Mouse (Mus musculus): Measurements from ENCODE around the gene Ankrd35. TPM values are rescaled to one million over a fixed set of nuclear protein-coding genes. Genes with fewer than 3 reads are reported as not detected.
"Not testable (repeated sequence)": the region's sequence is repeated elsewhere in the genome, so short reads cannot be mapped to it uniquely, and the experiment has no call there.

Ankrd35 gene
- polyA plus RNA-seq, 1 experiment from 2014 or later, result 1.9 TPM

- Histone ChIP-seq H3K4me2 (replicated peaks) (no peak overlapping the region), H3K9me3 (no peaks in the 10 kb centered on the region), H3K27me3 (no peaks in the 10 kb centered on the region), H3K36me3 (no peaks in the 10 kb centered on the region), H3K9ac (replicated peaks) (no peak overlapping the region), H3K27ac (replicated peaks) (no peak overlapping the region), H3K4me3 (no peak overlapping the region), H3K4me1 (peaks cover 10% of the 10 kb centered on the region)
- ATAC-seq (replicated peaks), result no peak
- WGBS, result 94% methylated on average over 2 of the region's 2 CpGs
Observed at GRCm38 (mm10) chr3:96660901-96661300, 9.0 kb upstream of the Ankrd35 start.

- H3K27ac ChIP-seq (replicated peaks), result peak overlapping the region; percentile 74; the same call in 1 of the 2 replicates
- H3K9me3 ChIP-seq, result no peaks in the 10 kb centered on the region
- H3K27me3 ChIP-seq, result no peaks in the 10 kb centered on the region
- peak; percentile 38; the same call in 1 of the 2 replicates for ATAC-seq (replicated peaks)
- peak overlapping the region; percentile 64 for H3K4me2 ChIP-seq (replicated peaks)
- no peaks in the 10 kb centered on the region for H3K36me3 ChIP-seq
- peak overlapping the region; percentile 40 for H3K4me3 ChIP-seq
- WGBS, result 37% methylated on average over 8 of the region's 8 CpGs
- H3K9ac ChIP-seq (replicated peaks), result peak overlapping the region; percentile 52; the same call in 1 of the 2 replicates
- peaks cover 10% of the 10 kb centered on the region for H3K4me1 ChIP-seq
Observed at GRCm38 (mm10) chr3:96662731-96663316, 7.1 kb upstream of the Ankrd35 start.

- H3K27ac ChIP-seq (replicated peaks), result peak overlapping the region; percentile 74
- peak overlapping the region; percentile 40 for H3K4me3 ChIP-seq
- WGBS, result 6% methylated on average over 15 of the region's 18 CpGs
- H3K9ac ChIP-seq (replicated peaks), result peak overlapping the region; percentile 52
- peak; percentile 84 for ATAC-seq (replicated peaks)
- H3K4me2 ChIP-seq (replicated peaks), result peak overlapping the region; percentile 64
- no peaks in the 10 kb centered on the region for H3K36me3 ChIP-seq
- no peaks in the 10 kb centered on the region for H3K9me3 ChIP-seq
- peaks cover 10% of the 10 kb centered on the region for H3K4me1 ChIP-seq
- no peaks in the 10 kb centered on the region for H3K27me3 ChIP-seq
Observed at GRCm38 (mm10) chr3:96663432-96664239, 6.3 kb upstream of the Ankrd35 start.

- H3K9ac ChIP-seq (replicated peaks); H3K36me3 ChIP-seq; H3K4me3 ChIP-seq; H3K27me3 ChIP-seq; H3K27ac ChIP-seq (replicated peaks); H3K9me3 ChIP-seq; ATAC-seq (replicated peaks); H3K4me2 ChIP-seq (replicated peaks): not testable (repeated sequence)
- 90% methylated on average over 7 of the region's 7 CpGs for WGBS
- H3K4me1 ChIP-seq, result peaks cover 15% of the 10 kb centered on the region
Observed at GRCm38 (mm10) chr3:96665732-96666363, 4.1 kb upstream of the Ankrd35 start.

GRCm38 (mm10) chr3:96666916-96667315, 3.0 kb upstream of the Ankrd35 start:
- peaks cover 15% of the 10 kb centered on the region for H3K4me1 ChIP-seq
- H3K4me3 ChIP-seq, result no peak overlapping the region
- 91% methylated on average over 5 of the region's 5 CpGs for WGBS
- H3K36me3 ChIP-seq, result no peaks in the 10 kb centered on the region
- no peaks in the 10 kb centered on the region for H3K9me3 ChIP-seq
- no peak overlapping the region for H3K4me2 ChIP-seq (replicated peaks)
- no peaks in the 10 kb centered on the region; the same call in 1 of the 2 replicates for H3K27me3 ChIP-seq
- no peak for ATAC-seq (replicated peaks)
- no peak overlapping the region for H3K9ac ChIP-seq (replicated peaks)
- H3K27ac ChIP-seq (replicated peaks), result no peak overlapping the region

GRCm38 (mm10) chr3:96667316-96667715, 2.6 kb upstream of the Ankrd35 start:
- H3K4me3 ChIP-seq, result no peak overlapping the region
- no peaks in the 10 kb centered on the region; the same call in 1 of the 2 replicates for H3K27me3 ChIP-seq
- no peak for ATAC-seq (replicated peaks)
- H3K27ac ChIP-seq (replicated peaks), result no peak overlapping the region
- no peaks in the 10 kb centered on the region for H3K9me3 ChIP-seq
- H3K36me3 ChIP-seq, result no peaks in the 10 kb centered on the region
- WGBS, result 35% methylated on average over 1 of the region's 1 CpGs
- no peak overlapping the region for H3K9ac ChIP-seq (replicated peaks)
- peaks cover 15% of the 10 kb centered on the region for H3K4me1 ChIP-seq
- H3K4me2 ChIP-seq (replicated peaks), result no peak overlapping the region

GRCm38 (mm10) chr3:96668424-96669067, 1.4 kb upstream of the Ankrd35 start:
- Histone ChIP-seq H3K9ac (replicated peaks) (no peak overlapping the region), H3K4me3 (no peak overlapping the region), H3K27ac (replicated peaks) (no peak overlapping the region), H3K4me1 (peaks cover 11% of the 10 kb centered on the region; the same call in 1 of the 2 replicates), H3K9me3 (no peaks in the 10 kb centered on the region), H3K4me2 (replicated peaks) (no peak overlapping the region), H3K36me3 (no peaks in the 10 kb centered on the region), H3K27me3 (no peaks in the 10 kb centered on the region; the same call in 1 of the 2 replicates)
- ATAC-seq (replicated peaks), result no peak
- 90% methylated on average over 5 of the region's 5 CpGs for WGBS

GRCm38 (mm10) chr3:96671519-96671918, 1.6 kb downstream of the Ankrd35 start:
- H3K27me3 ChIP-seq, result no peaks in the 10 kb centered on the region; the same call in 1 of the 2 replicates
- H3K9ac ChIP-seq (replicated peaks), result no peak overlapping the region
- peaks cover 5% of the 10 kb centered on the region; the same call in 1 of the 2 replicates for H3K4me1 ChIP-seq
- no peak for ATAC-seq (replicated peaks)
- no peak overlapping the region for H3K4me3 ChIP-seq
- no peaks in the 10 kb centered on the region for H3K36me3 ChIP-seq
- H3K9me3 ChIP-seq, result no peaks in the 10 kb centered on the region
- H3K27ac ChIP-seq (replicated peaks), result no peak overlapping the region
- H3K4me2 ChIP-seq (replicated peaks), result no peak overlapping the region
- WGBS, result 98% methylated on average over 5 of the region's 5 CpGs

- WGBS, result 80% methylated on average over 4 of the region's 4 CpGs
- Histone ChIP-seq H3K4me3 (no peak overlapping the region), H3K4me1 (peaks cover 5% of the 10 kb centered on the region; the same call in 1 of the 2 replicates), H3K9ac (replicated peaks) (no peak overlapping the region), H3K4me2 (replicated peaks) (no peak overlapping the region), H3K27ac (replicated peaks) (no peak overlapping the region), H3K27me3 (no peaks in the 10 kb centered on the region; the same call in 1 of the 2 replicates), H3K36me3 (no peaks in the 10 kb centered on the region), H3K9me3 (no peaks in the 10 kb centered on the region)
- no peak for ATAC-seq (replicated peaks)
Observed at GRCm38 (mm10) chr3:96673514-96673913, 3.6 kb downstream of the Ankrd35 start.

- H3K9ac ChIP-seq (replicated peaks), result no peak overlapping the region
- no peak overlapping the region for H3K4me2 ChIP-seq (replicated peaks)
- H3K36me3 ChIP-seq, result no peaks in the 10 kb centered on the region
- H3K9me3 ChIP-seq, result no peaks in the 10 kb centered on the region
- WGBS, result 80% methylated on average over 8 of the region's 8 CpGs
- H3K27me3 ChIP-seq, result no peaks in the 10 kb centered on the region; the same call in 1 of the 2 replicates
- H3K27ac ChIP-seq (replicated peaks), result no peak overlapping the region
- H3K4me1 ChIP-seq, result peaks cover 5% of the 10 kb centered on the region; the same call in 1 of the 2 replicates
- ATAC-seq (replicated peaks), result no peak
- H3K4me3 ChIP-seq, result no peak overlapping the region
Observed at GRCm38 (mm10) chr3:96674442-96674841, 4.5 kb downstream of the Ankrd35 start.

- 86% methylated on average over 3 of the region's 3 CpGs for WGBS
- no peak overlapping the region for H3K4me3 ChIP-seq
- H3K4me1 ChIP-seq, result peaks cover 7% of the 10 kb centered on the region; the same call in 1 of the 2 replicates
- ATAC-seq (replicated peaks), result no peak
- no peaks in the 10 kb centered on the region for H3K36me3 ChIP-seq
- H3K9ac ChIP-seq (replicated peaks), result no peak overlapping the region
- H3K27ac ChIP-seq (replicated peaks), result no peak overlapping the region
- H3K27me3 ChIP-seq, result no peaks in the 10 kb centered on the region; the same call in 1 of the 2 replicates
- H3K4me2 ChIP-seq (replicated peaks), result no peak overlapping the region
- H3K9me3 ChIP-seq, result no peaks in the 10 kb centered on the region
Observed at GRCm38 (mm10) chr3:96675171-96675570, 5.2 kb downstream of the Ankrd35 start.
